Mouse (Mus musculus): ENCODE data around the gene Hyou1. TPM values are rescaled to one million over a fixed set of nuclear protein-coding genes. Genes with fewer than 3 reads are reported as not detected.

Hyou1 gene
- 15.7 TPM for polyA plus RNA-seq (2017; shearing (Covaris generic))

DNA sequence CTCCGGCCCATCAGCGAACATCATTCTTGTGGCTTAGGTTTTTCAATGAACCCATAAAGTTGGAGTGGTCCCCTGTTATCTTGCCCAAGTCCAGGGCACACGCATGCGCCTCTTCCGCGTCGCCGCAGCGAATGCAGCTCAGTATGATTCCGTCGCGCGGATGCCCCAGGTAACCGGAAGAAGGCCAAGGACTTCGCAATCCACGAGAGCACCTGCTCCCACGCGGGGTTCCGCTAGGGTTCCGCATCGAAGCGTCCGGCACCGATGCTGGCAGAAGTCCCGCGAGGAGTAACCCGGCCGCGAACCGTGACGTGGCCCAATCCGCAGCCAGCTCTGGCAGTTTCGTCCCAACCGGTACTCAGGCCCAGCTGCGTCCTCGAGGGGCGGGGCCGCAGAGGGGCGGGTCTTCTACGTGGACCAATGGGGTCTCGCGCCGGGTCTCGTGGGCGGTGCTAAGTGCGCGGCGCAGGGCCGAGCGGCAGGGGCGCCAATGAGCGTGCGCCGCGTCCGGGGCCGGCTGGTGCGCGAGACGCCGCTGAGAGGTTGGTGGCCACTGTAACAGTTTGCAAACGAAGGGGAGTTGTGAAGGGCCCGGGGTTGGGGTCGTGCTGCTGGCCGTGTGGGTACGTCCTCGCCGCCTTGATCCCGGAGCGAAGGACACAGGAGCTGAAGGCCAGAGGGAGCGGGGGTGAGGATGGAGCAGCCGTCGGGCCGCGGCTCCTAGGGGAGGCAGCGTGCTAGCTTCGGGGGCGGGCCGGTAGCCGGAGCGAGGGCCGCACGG, at the start of gene Hyou1:
Hyou1 (plus strand) TSS at position 437 of the 781 bp plus-strand sequence.

GRCm38 (mm10) chr9:44334396-44335330, 44.6 kb upstream of the Hyou1 start, which contains the start of gene H2afx:
H2afx (plus strand) TSS chr9:44334694.

GRCm38 (mm10) chr9:44343781-44344421, 35.4 kb upstream of the Hyou1 start, which contains the start of gene Hmbs:
Hmbs (minus strand) TSS chr9:44344228.

GRCm38 (mm10) chr9:44361190-44361917, 17.9 kb upstream of the Hyou1 start, which contains the start of gene Vps11:
Vps11 (minus strand) TSS chr9:44361670.

GRCm38 (mm10) chr9:44396684-44397411, 17.6 kb downstream of the Hyou1 start, which contains the start of gene Slc37a4:
Slc37a4 (plus strand) TSS chr9:44396852.

GRCm38 (mm10) chr9:44406906-44407751, 27.8 kb downstream of the Hyou1 start, which contains the start of the genes Rps25 and Trappc4:
Rps25 (plus strand) TSS chr9:44407139.
Trappc4 (minus strand) TSS chr9:44407600.

GRCm38 (mm10) chr9:44418519-44419385, 39.5 kb downstream of the Hyou1 start, which contains the start of gene Ccdc84:
Ccdc84 (minus strand) TSS chr9:44418569.

GRCm38 (mm10) chr9:44440961-44441360, 61.7 kb downstream of the Hyou1 start, which contains the start of gene Foxr1:
Foxr1 (minus strand) TSS chr9:44441136.

Other genes with a start within 250 kb of the Hyou1 start
- 0.67 TPM for gene Mcam, start 245.0 kb upstream of the Hyou1 start, polyA plus RNA-seq (2017; shearing (Covaris generic))
- gene Cbl, start 145.4 kb upstream of the Hyou1 start, polyA plus RNA-seq (2017; shearing (Covaris generic)), result 33.9 TPM
- gene Ccdc153, start 138.8 kb upstream of the Hyou1 start, polyA plus RNA-seq (2017; shearing (Covaris generic)), result not detected
- gene Pdzd3, start 128.0 kb upstream of the Hyou1 start, polyA plus RNA-seq (2017; shearing (Covaris generic)), result 0.23 TPM
- gene Nlrx1, start 110.9 kb upstream of the Hyou1 start, polyA plus RNA-seq (2017; shearing (Covaris generic)), result 4.8 TPM
- gene Abcg4, start 90.9 kb upstream of the Hyou1 start, polyA plus RNA-seq (2017; shearing (Covaris generic)), result not detected
- 34.4 TPM for gene Hinfp, start 73.8 kb upstream of the Hyou1 start, polyA plus RNA-seq (2017; shearing (Covaris generic))
- gene C2cd2l, start 59.2 kb upstream of the Hyou1 start, polyA plus RNA-seq (2017; shearing (Covaris generic)), result 12.7 TPM
- gene Dpagt1, start 53.5 kb upstream of the Hyou1 start, polyA plus RNA-seq (2017; shearing (Covaris generic)), result 8.7 TPM
- 61.7 TPM for gene H2afx, start 44.8 kb upstream of the Hyou1 start, polyA plus RNA-seq (2017; shearing (Covaris generic))
- 14.8 TPM for gene Hmbs, start 35.3 kb upstream of the Hyou1 start, polyA plus RNA-seq (2017; shearing (Covaris generic))
- gene Vps11, start 17.8 kb upstream of the Hyou1 start, polyA plus RNA-seq (2017; shearing (Covaris generic)), result 50.0 TPM
- gene Slc37a4, start 17.4 kb downstream of the Hyou1 start, polyA plus RNA-seq (2017; shearing (Covaris generic)), result 13.6 TPM
- 2,034 TPM for gene Rps25, start 27.6 kb downstream of the Hyou1 start, polyA plus RNA-seq (2017; shearing (Covaris generic))
- gene Trappc4, start 28.1 kb downstream of the Hyou1 start, polyA plus RNA-seq (2017; shearing (Covaris generic)), result 90.9 TPM
- gene Ccdc84, start 39.1 kb downstream of the Hyou1 start, polyA plus RNA-seq (2017; shearing (Covaris generic)), result 44.8 TPM
- gene Foxr1, start 61.6 kb downstream of the Hyou1 start, polyA plus RNA-seq (2017; shearing (Covaris generic)), result 0.71 TPM
- not detected for gene Upk2, start 75.5 kb downstream of the Hyou1 start, polyA plus RNA-seq (2017; shearing (Covaris generic))
- 20.8 TPM for gene Bcl9l, start 103.3 kb downstream of the Hyou1 start, polyA plus RNA-seq (2017; shearing (Covaris generic))
- gene Cxcr5, start 182.4 kb downstream of the Hyou1 start, polyA plus RNA-seq (2017; shearing (Covaris generic)), result 257 TPM
- gene Ddx6, start 225.4 kb downstream of the Hyou1 start, polyA plus RNA-seq (2017; shearing (Covaris generic)), result 62.2 TPM